ENCODE assay signal across 8 mouse cellular contexts in genomic region chr7:19843561-19843960, GRCm38 (mm10). TPM values are rescaled to one million over a fixed set of nuclear protein-coding genes. Genes with fewer than 3 reads are reported as not detected.
DNase-seq lines count a peak whose midpoint lies in the region; ATAC-seq and TF ChIP-seq lines count a peak whose summit lies in the region.

No protein-coding gene starts in this region.

- ATAC-seq in kidney, embryonic 15.5 days (replicated peaks; ENCODE audit: low FRiP score): peak; percentile 78
- ATAC-seq in liver, embryonic 16.5 days (ENCODE audit: low read depth): peak; percentile 47; the same call in 1 of the 2 replicates
- 0 out of 2 replicates have a peak, but pooled peaks have one; percentile 60 for ATAC-seq in neural tube, embryonic 11.5 days (ENCODE audit: insufficient read depth, low FRiP score, low TSS enrichment)

- 3% methylated on average over 11 of the region's 11 CpGs for WGBS in kidney, embryonic 15.5 days
- WGBS in liver, embryonic 16.5 days (ENCODE audit: insufficient replicate concordance): 6% methylated on average over 11 of the region's 11 CpGs
- 4% methylated on average over 11 of the region's 11 CpGs for WGBS in neural tube, embryonic 11.5 days

- H3K9ac ChIP-seq in kidney, embryonic 15.5 days: no peak overlapping the region
- H3K9ac ChIP-seq in liver, embryonic 16.5 days (ENCODE audit: low read depth, low read length): no peak overlapping the region
- no peak overlapping the region for H3K9ac ChIP-seq in neural tube, embryonic 11.5 days (ENCODE audit: low read length)

- no peaks in the 10 kb centered on the region for H3K9me3 ChIP-seq in kidney, embryonic 15.5 days (replicated peaks)
- no peaks in the 10 kb centered on the region for H3K9me3 ChIP-seq in liver, embryonic 16.5 days (replicated peaks; ENCODE audit: control insufficient read depth, low read length)
- no peaks in the 10 kb centered on the region for H3K9me3 ChIP-seq in neural tube, embryonic 11.5 days (ENCODE audit: control insufficient read depth, low read length)

- H3K4me3 ChIP-seq in kidney, embryonic 15.5 days (replicated peaks): no peak overlapping the region
- H3K4me3 ChIP-seq in liver, embryonic 16.5 days (ENCODE audit: low read depth, low read length): no peak overlapping the region
- H3K4me3 ChIP-seq in neural tube, embryonic 11.5 days (ENCODE audit: low read depth, low read length): no peak overlapping the region
- H3K4me3 ChIP-seq in testis, adult 2 months (ENCODE audit: control insufficient read depth, low read depth, low read length): no peak overlapping the region

- DNase-seq in 416B (ENCODE audit: low read depth) (peak; percentile 70), ZHBTc4 (ENCODE audit: low read depth, low spot score) (peak; percentile 79)
- DNase-seq in embryo, embryonic 9.5 days (ENCODE audit: extremely low spot score): peak; percentile 64
- peak; percentile 67 to 77 for DNase-seq in heart, adult 9 months (ENCODE audit: low spot score in 2 of 2)
- DNase-seq in neural tube, embryonic 11.5 days (ENCODE audit: low spot score): peak; percentile 77

- peaks cover 12% of the 10 kb centered on the region for H3K4me1 ChIP-seq in kidney, embryonic 15.5 days
- H3K4me1 ChIP-seq in liver, embryonic 16.5 days (ENCODE audit: control insufficient read depth, low read depth, low read length): peaks cover 9% of the 10 kb centered on the region
- H3K4me1 ChIP-seq in neural tube, embryonic 11.5 days (ENCODE audit: control insufficient read depth, insufficient read depth, low read length): no peaks in the 10 kb centered on the region
- peaks cover 17% of the 10 kb centered on the region for H3K4me1 ChIP-seq in testis, adult 2 months (ENCODE audit: control insufficient read depth, insufficient read depth, low read length)

- H3K27me3 ChIP-seq in kidney, embryonic 15.5 days: peaks cover 46% of the 10 kb centered on the region
- H3K27me3 ChIP-seq in liver, embryonic 16.5 days (ENCODE audit: control insufficient read depth, insufficient read depth, low read depth, low read length): no peaks in the 10 kb centered on the region
- H3K27me3 ChIP-seq in neural tube, embryonic 11.5 days (ENCODE audit: control insufficient read depth, insufficient read depth, low read length): peaks cover 7% of the 10 kb centered on the region; the same call in 1 of the 2 replicates
- H3K27me3 ChIP-seq in testis, adult 2 months (ENCODE audit: control insufficient read depth, insufficient read depth, low read length): no peaks in the 10 kb centered on the region

- no peak for TF ChIP-seq POLR2A in testis, adult 2 months (IDR thresholded peaks at IDR 0.05; ENCODE audit: control insufficient read depth, low read depth, low read length)

- H3K36me3 ChIP-seq in kidney, embryonic 15.5 days: no peaks in the 10 kb centered on the region
- H3K36me3 ChIP-seq in liver, embryonic 16.5 days (ENCODE audit: control insufficient read depth, insufficient read depth): no peaks in the 10 kb centered on the region
- no peaks in the 10 kb centered on the region for H3K36me3 ChIP-seq in neural tube, embryonic 11.5 days (ENCODE audit: control insufficient read depth, insufficient read depth, low read length)
- H3K36me3 ChIP-seq in testis, adult 2 months (ENCODE audit: control insufficient read depth, insufficient read depth, low read length): no peaks in the 10 kb centered on the region

- no peak overlapping the region for H3K27ac ChIP-seq in kidney, embryonic 15.5 days
- H3K27ac ChIP-seq in liver, embryonic 16.5 days (ENCODE audit: low read length): no peak overlapping the region
- no peak overlapping the region for H3K27ac ChIP-seq in neural tube, embryonic 11.5 days (ENCODE audit: low read depth, low read length)
- no peak overlapping the region for H3K27ac ChIP-seq in testis, adult 2 months (ENCODE audit: control insufficient read depth, insufficient read depth, low read depth, low read length)

- TF ChIP-seq CTCF in testis, adult 2 months (IDR thresholded peaks at IDR 0.05; ENCODE audit: control insufficient read depth, insufficient read depth, insufficient replicate concordance, low read depth, low read length): peak; percentile 86

- H3K4me2 ChIP-seq in kidney, embryonic 15.5 days: 0 out of 2 replicates have a peak overlapping the region, but pooled peaks have one; percentile 33
- H3K4me2 ChIP-seq in liver, embryonic 16.5 days (ENCODE audit: low read depth, low read length): no peak overlapping the region
- H3K4me2 ChIP-seq in neural tube, embryonic 11.5 days (ENCODE audit: low read depth): no peak overlapping the region

RNA-seq across cellular contexts. Expression of gene Gm19345, which starts 8.2 kb away (rescaled TPM):
- 0.16 TPM in 1 of 2 replicates, not detected in the other for polyA plus RNA-seq in kidney, embryonic 15.5 days (2015; fragmentation: Nextera tagmentation; extraction: Ambion mirVana)
- polyA plus RNA-seq in liver, embryonic 16.5 days (2015; fragmentation: Nextera tagmentation; extraction: Ambion mirVana): 0.08 TPM in 1 of 2 replicates, not detected in the other
- 0.24 and 0.29 TPM in 2 replicates for polyA plus RNA-seq in neural tube, embryonic 11.5 days (2014; fragmentation: Nextera tagmentation; extraction: Ambion mirVana)
- polyA plus RNA-seq in testis, adult 2 months (2012; rRNA removed): 0.21 and 0.42 TPM in 2 replicates

RNA-seq across cellular contexts. Expression of gene Ceacam16, which starts 17.5 kb away (rescaled TPM):
- not detected in 2 replicates for polyA plus RNA-seq in kidney, embryonic 15.5 days (2015; fragmentation: Nextera tagmentation; extraction: Ambion mirVana)
- not detected in 2 replicates for polyA plus RNA-seq in liver, embryonic 16.5 days (2015; fragmentation: Nextera tagmentation; extraction: Ambion mirVana)
- not detected in 2 replicates for polyA plus RNA-seq in neural tube, embryonic 11.5 days (2014; fragmentation: Nextera tagmentation; extraction: Ambion mirVana)
- 0.32 and 0.37 TPM in 2 replicates for polyA plus RNA-seq in testis, adult 2 months (2012; rRNA removed)

RNA-seq across cellular contexts. Expression of gene Bcl3, which starts 21.0 kb away (rescaled TPM):
- 3.9 and 4.9 TPM in 2 replicates for polyA plus RNA-seq in kidney, embryonic 15.5 days (2015; fragmentation: Nextera tagmentation; extraction: Ambion mirVana)
- polyA plus RNA-seq in liver, embryonic 16.5 days (2015; fragmentation: Nextera tagmentation; extraction: Ambion mirVana): 4.1 and 4.4 TPM in 2 replicates
- 1.2 and 1.3 TPM in 2 replicates for polyA plus RNA-seq in neural tube, embryonic 11.5 days (2014; fragmentation: Nextera tagmentation; extraction: Ambion mirVana)
- 4.4 and 5.9 TPM in 2 replicates for polyA plus RNA-seq in testis, adult 2 months (2012; rRNA removed)

RNA-seq across cellular contexts. Expression of gene Ceacam19, which starts 44.2 kb away (rescaled TPM):
- 0.09 TPM in 1 of 2 replicates, not detected in the other for polyA plus RNA-seq in kidney, embryonic 15.5 days (2015; fragmentation: Nextera tagmentation; extraction: Ambion mirVana)
- polyA plus RNA-seq in liver, embryonic 16.5 days (2015; fragmentation: Nextera tagmentation; extraction: Ambion mirVana): not detected in 2 replicates
- polyA plus RNA-seq in neural tube, embryonic 11.5 days (2014; fragmentation: Nextera tagmentation; extraction: Ambion mirVana): not detected in 2 replicates
- not detected in 2 replicates for polyA plus RNA-seq in testis, adult 2 months (2012; rRNA removed)

RNA-seq across cellular contexts. Expression of gene Cblc, which starts 47.0 kb away (rescaled TPM):
- polyA plus RNA-seq in kidney, embryonic 15.5 days (2015; fragmentation: Nextera tagmentation; extraction: Ambion mirVana): 8.3 and 9.1 TPM in 2 replicates
- polyA plus RNA-seq in liver, embryonic 16.5 days (2015; fragmentation: Nextera tagmentation; extraction: Ambion mirVana): 4.7 and 5.4 TPM in 2 replicates
- 0.45 and 0.53 TPM in 2 replicates for polyA plus RNA-seq in neural tube, embryonic 11.5 days (2014; fragmentation: Nextera tagmentation; extraction: Ambion mirVana)
- polyA plus RNA-seq in testis, adult 2 months (2012; rRNA removed): 0.82 TPM in 1 of 2 replicates, not detected in the other
